Mouse (Mus musculus) bone marrow macrophage, adult 2 months (primary cell): ENCODE measurements around the gene Htra2. TPM values are rescaled to one million over a fixed set of nuclear protein-coding genes. Genes with fewer than 3 reads are reported as not detected.

Experiments
- H3K27ac ChIP-seq: 2 replicates; pipeline ENCODE4 v1.5.1; 2012; ENCODE audit warnings: low read depth, low read length; ENCODE audit not compliant: insufficient read depth
- H3K4me1 ChIP-seq: 2 replicates; pipeline ENCODE4 v1.6.1; 2012; ENCODE audit warnings: low read length; ENCODE audit not compliant: control insufficient read depth, insufficient read depth
- H3K4me3 ChIP-seq: 2 replicates; pipeline ENCODE4 v1.5.1; 2012; ENCODE audit warnings: mild to moderate bottlenecking, low read length, moderate library complexity; ENCODE audit not compliant: insufficient read depth
- CTCF ChIP-seq: IDR thresholded peaks from 2 replicates; pipeline ENCODE4 v1.5.1; 2012; ENCODE audit warnings: low read depth, mild to moderate bottlenecking, low read length, moderate library complexity
- POLR2A ChIP-seq: IDR thresholded peaks from 2 replicates; pipeline ENCODE4 v1.6.1; 2012; ENCODE audit warnings: mild to moderate bottlenecking, low read depth, low read length, borderline replicate concordance
- polyA plus RNA-seq: library from polyadenylated mRNA; stranded (reverse); fragments of >200 nt; gene quantifications from 2 replicates; pipeline ENCODE4 v1.2.4, GENCODE M21; 2012; ENCODE audit not compliant: missing spikeins, insufficient read depth, insufficient read length

Htra2 gene
- polyA plus RNA-seq, 1 experiment = 90.8 TPM

GRCm38 (mm10) chr6:83033249-83034185 is 21.6 kb downstream of the Htra2 start, which contains the start of the genes Dok1 and Loxl3:
Gene Dok1 (minus strand): TSS chr6:83033471.
Gene Loxl3 (plus strand): TSS chr6:83034173.
- peak within 1 kb of the TSS; percentile 78 for H3K27ac ChIP-seq
- H3K4me1 ChIP-seq = peaks cover 15% of the 10 kb centered on the region
- TF ChIP-seq POLR2A (no peak), CTCF (no peak)
- H3K4me3 ChIP-seq = peak within 1 kb of the TSS; percentile 78

- Histone ChIP-seq H3K27ac (peak overlapping the region; percentile 78), H3K4me1 (peaks cover 12% of the 10 kb centered on the region), H3K4me3 (peak overlapping the region; percentile 78)
- TF ChIP-seq POLR2A = no peak
- no peak for TF ChIP-seq CTCF
Measured at GRCm38 (mm10) chr6:83032769-83033191, 22.3 kb downstream of the Htra2 start.

GRCm38 (mm10) chr6:83031921-83032590 is 23.0 kb downstream of the Htra2 start:
- H3K4me3 ChIP-seq = peak overlapping the region; percentile 78
- peaks cover 12% of the 10 kb centered on the region for H3K4me1 ChIP-seq
- no peak; the same call in 1 of the 2 replicates for TF ChIP-seq CTCF
- TF ChIP-seq POLR2A = no peak
- no peak overlapping the region for H3K27ac ChIP-seq

- no peak overlapping the region for H3K27ac ChIP-seq
- H3K4me1 ChIP-seq = peaks cover 12% of the 10 kb centered on the region
- no peak for TF ChIP-seq POLR2A
- TF ChIP-seq CTCF = no peak
- H3K4me3 ChIP-seq = no peak overlapping the region
Measured at GRCm38 (mm10) chr6:83031111-83031510, 24.0 kb downstream of the Htra2 start.

- Histone ChIP-seq H3K4me3 (no peak overlapping the region), H3K4me1 (peaks cover 17% of the 10 kb centered on the region), H3K27ac (no peak overlapping the region)
- TF ChIP-seq CTCF = no peak
- no peak for TF ChIP-seq POLR2A
Measured at GRCm38 (mm10) chr6:83029777-83030176, 25.3 kb downstream of the Htra2 start.

GRCm38 (mm10) chr6:83027706-83028105 is 27.4 kb downstream of the Htra2 start:
- Histone ChIP-seq H3K4me3 (no peak overlapping the region), H3K4me1 (peaks cover 22% of the 10 kb centered on the region), H3K27ac (no peak overlapping the region)
- TF ChIP-seq CTCF (no peak), POLR2A (no peak)

- no peak for TF ChIP-seq CTCF
- no peak for TF ChIP-seq POLR2A
- Histone ChIP-seq H3K4me3 (no peak overlapping the region), H3K27ac (no peak overlapping the region), H3K4me1 (peaks cover 22% of the 10 kb centered on the region)
Measured at GRCm38 (mm10) chr6:83027293-83027692, 27.8 kb downstream of the Htra2 start.

GRCm38 (mm10) chr6:83025221-83025620 is 29.9 kb downstream of the Htra2 start:
- H3K4me1 ChIP-seq = peaks cover 27% of the 10 kb centered on the region
- TF ChIP-seq CTCF (no peak), POLR2A (no peak)
- H3K4me3 ChIP-seq = no peak overlapping the region
- no peak overlapping the region for H3K27ac ChIP-seq

- H3K4me3 ChIP-seq = no peak overlapping the region
- no peak for TF ChIP-seq POLR2A
- no peak for TF ChIP-seq CTCF
- H3K27ac ChIP-seq = no peak overlapping the region
- H3K4me1 ChIP-seq = peaks cover 27% of the 10 kb centered on the region
Measured at GRCm38 (mm10) chr6:83024421-83024820, 30.7 kb downstream of the Htra2 start.

- Histone ChIP-seq H3K27ac (no peak overlapping the region), H3K4me3 (no peak overlapping the region), H3K4me1 (peaks cover 27% of the 10 kb centered on the region)
- TF ChIP-seq POLR2A (no peak), CTCF (no peak)
Measured at GRCm38 (mm10) chr6:83023786-83024185, 31.3 kb downstream of the Htra2 start.
